In genomic region chr2:158219562-158219961, GRCm38 (mm10) we compare ENCODE assay signal across 22 mouse cellular contexts. TPM values are rescaled to one million over a fixed set of nuclear protein-coding genes. Genes with fewer than 3 reads are reported as not detected.
"Had no signal": no experiment of that assay in that cellular context is flagged by ENCODE, and none has a peak within 500 bp of the region (broad histone marks: within the 10 kb centered on the region; RNA-seq: fewer than 3 reads in every experiment).

No protein-coding gene starts in this region.

- H3K9ac ChIP-seq: liver, embryonic 15.5 days; liver, postnatal 0 days; lung, embryonic 15.5 days; midbrain, embryonic 13.5 days; midbrain, embryonic 15.5 days; neural tube, embryonic 12.5 days; stomach, embryonic 15.5 days had no signal

- H3K9me3 ChIP-seq: liver, embryonic 15.5 days; lung, embryonic 15.5 days; midbrain, embryonic 13.5 days; midbrain, embryonic 15.5 days; neural tube, embryonic 12.5 days; stomach, embryonic 15.5 days had no signal

- H3K36me3 ChIP-seq: liver, embryonic 15.5 days; lung, embryonic 15.5 days; midbrain, embryonic 13.5 days; midbrain, embryonic 15.5 days; neural tube, embryonic 12.5 days; stomach, embryonic 15.5 days had no signal

- H3K4me1 ChIP-seq: megakaryocyte, embryonic 14.5 days; midbrain, embryonic 15.5 days had no signal

- H3K27ac ChIP-seq: liver, embryonic 15.5 days; lung, embryonic 15.5 days; macrophage; midbrain, embryonic 13.5 days; midbrain, embryonic 15.5 days; neural tube, embryonic 12.5 days; stomach, embryonic 15.5 days; stomach, postnatal 0 days had no signal

- H3K4me3 ChIP-seq: liver, embryonic 15.5 days; lung, embryonic 15.5 days; megakaryocyte, embryonic 14.5 days; midbrain, embryonic 13.5 days; midbrain, embryonic 15.5 days; neural tube, embryonic 12.5 days; stomach, embryonic 15.5 days had no signal

- H3K4me2 ChIP-seq: liver, embryonic 15.5 days; lung, embryonic 15.5 days; midbrain, embryonic 11.5 days; midbrain, embryonic 13.5 days; midbrain, embryonic 15.5 days; neural tube, embryonic 12.5 days; stomach, embryonic 15.5 days had no signal

- H3K27me3 ChIP-seq: liver, embryonic 15.5 days; lung, embryonic 15.5 days; midbrain, embryonic 13.5 days; midbrain, embryonic 15.5 days; neural tube, embryonic 12.5 days; stomach, embryonic 15.5 days had no signal

- DNase-seq: liver, postnatal 0 days; lung, adult 2 months; lung, postnatal 14 days; lung, postnatal 36 days; right cerebral cortex, postnatal 14 days; thymus, adult 2 months; thymus, postnatal 25 days; thymus, postnatal 4 days had no signal

RNA-seq across cellular contexts. Expression of gene D630003M21Rik, which starts 9.5 kb away (rescaled TPM):
- total RNA-seq: neutrophil, adult 5-6 weeks had no signal
- polyA plus RNA-seq: macrophage had no signal

RNA-seq across cellular contexts. Expression of gene Bpi, which starts 38.3 kb away (rescaled TPM):
- total RNA-seq: neutrophil, adult 5-6 weeks had no signal
- polyA plus RNA-seq: liver, embryonic 15.5 days; liver, postnatal 0 days; lung, adult 2 months; lung, embryonic 15.5 days; lung, postnatal 0 days; macrophage; midbrain, embryonic 11.5 days; midbrain, embryonic 13.5 days; midbrain, embryonic 15.5 days; neural tube, embryonic 12.5 days; spleen, adult 2 months; stomach, embryonic 15.5 days; stomach, postnatal 0 days; urinary bladder, adult 2 months had no signal
